Mouse (Mus musculus) gastrocnemius, postnatal 36 days (tissue): Measurements from ENCODE around the gene Dnm2. TPM values are rescaled to one million over a fixed set of nuclear protein-coding genes. Genes with fewer than 3 reads are reported as not detected.

Source experiments
- DNase-seq, 2 experiments: peaks; one replicate each; pipeline ENCODE4 v3.0.0; 2022
- intact Hi-C: fragments of 180-260 bp; cut with DNase I; formaldehyde crosslinking; loops from one replicate; pipeline ENCODE4 v1.15.1; 2025
- total RNA-seq, 2 experiments: library from RNA; stranded (reverse); gene quantifications; 2 replicates each; pipeline ENCODE4 v1.2.3; 2021

The Dnm2 gene
- total RNA-seq, 2 experiments from 2014 or later: 36.8 to 37.2 TPM

- intact Hi-C loops: loop anchor here (5.0 kb wide), 1 partner anchor 36 kb away; no protein-coding TSS in a partner anchor
- no peak for DNase-seq
Measured at GRCm38 (mm10) chr9:21426525-21426924, 1.8 kb downstream of the Dnm2 start.

GRCm38 (mm10) chr9:21427773-21428172 lies 3.1 kb downstream of the Dnm2 start:
- intact Hi-C loops: loop anchor here (5.0 kb wide), 1 partner anchor 35 kb away; no protein-coding TSS in a partner anchor
- DNase-seq: peak; percentile 50 to 62

GRCm38 (mm10) chr9:21428178-21428577 lies 3.5 kb downstream of the Dnm2 start:
- DNase-seq: no peak
- intact Hi-C loops: loop anchor here (5.0 kb wide), 1 partner anchor 34 kb away; no protein-coding TSS in a partner anchor

DNA sequence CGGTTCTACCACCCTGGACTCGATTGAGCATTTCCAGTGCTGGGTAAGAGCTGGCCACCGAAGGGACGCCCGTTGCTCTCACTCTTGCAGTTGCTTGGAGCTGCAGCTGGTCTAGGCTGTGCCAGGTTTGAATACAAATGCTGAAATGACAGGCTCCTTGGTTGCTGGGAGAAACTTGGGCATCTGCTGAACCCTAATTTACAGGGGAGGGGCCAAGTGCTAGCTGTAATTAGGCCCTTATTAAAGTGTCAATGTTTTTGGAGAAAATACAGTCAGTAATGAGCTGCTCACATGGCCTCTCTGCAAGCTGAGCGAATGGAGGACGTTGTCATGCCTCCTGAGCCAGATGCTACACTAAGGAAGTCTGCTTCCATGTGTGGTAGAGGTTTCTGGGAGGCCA lies 6.0 kb downstream of the Dnm2 start:
- intact Hi-C loops: no loop called here
- DNase-seq: no peak

DNA sequence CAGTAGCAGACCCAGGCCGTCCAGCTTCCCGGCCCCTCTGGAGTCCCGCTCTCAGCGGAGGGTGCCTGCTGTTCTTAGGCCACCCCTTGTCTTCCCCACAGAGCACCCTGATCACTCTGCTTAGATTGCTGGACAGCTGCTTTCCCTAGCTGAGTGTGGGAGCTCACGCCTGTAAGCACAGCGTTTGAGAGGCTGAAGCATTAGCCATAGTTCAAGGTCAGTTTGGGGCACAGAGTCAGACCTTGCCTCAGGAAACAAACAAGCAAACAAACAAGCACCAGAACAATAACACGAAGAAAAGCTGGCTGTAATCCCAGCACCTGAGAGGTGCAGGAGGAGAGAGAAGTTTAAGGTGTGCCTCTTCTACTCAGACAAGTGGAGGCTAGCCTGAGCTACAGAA lies 7.4 kb downstream of the Dnm2 start:
- no peak for DNase-seq
- intact Hi-C loops: no loop called here

DNA sequence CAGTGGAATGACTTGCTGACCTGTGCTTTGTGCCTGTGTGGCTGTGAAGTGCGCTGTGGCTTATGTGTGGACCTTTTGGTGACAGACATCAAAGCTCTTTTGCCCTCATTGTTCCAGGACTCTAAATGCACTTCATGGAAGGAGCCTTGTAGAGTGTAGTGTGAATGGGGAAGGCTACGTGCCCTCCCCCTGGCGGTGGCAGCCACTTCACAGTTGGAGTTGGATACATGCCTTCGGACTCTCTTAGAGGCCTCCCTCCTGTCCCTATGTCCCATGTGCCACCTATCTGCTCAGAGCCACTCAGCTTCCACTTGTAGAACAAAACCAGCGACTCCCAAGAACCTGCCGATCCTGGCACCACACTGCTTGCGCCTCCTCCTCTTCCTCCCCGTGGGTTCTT lies 9.1 kb downstream of the Dnm2 start:
- intact Hi-C loops: no loop called here
- DNase-seq: no peak

GRCm38 (mm10) chr9:21434410-21434809 lies 9.7 kb downstream of the Dnm2 start:
- intact Hi-C loops: no loop called here
- no peak for DNase-seq

- no peak for DNase-seq
- intact Hi-C loops: no loop called here
Measured at GRCm38 (mm10) chr9:21435777-21436635, 11.3 kb downstream of the Dnm2 start.

GRCm38 (mm10) chr9:21437577-21437976 lies 12.9 kb downstream of the Dnm2 start:
- intact Hi-C loops: no loop called here
- DNase-seq: no peak

- DNase-seq: peak in 1 of 2 experiments; percentile 57
- intact Hi-C loops: no loop called here
Measured at GRCm38 (mm10) chr9:21438219-21438618, 13.5 kb downstream of the Dnm2 start.

DNA sequence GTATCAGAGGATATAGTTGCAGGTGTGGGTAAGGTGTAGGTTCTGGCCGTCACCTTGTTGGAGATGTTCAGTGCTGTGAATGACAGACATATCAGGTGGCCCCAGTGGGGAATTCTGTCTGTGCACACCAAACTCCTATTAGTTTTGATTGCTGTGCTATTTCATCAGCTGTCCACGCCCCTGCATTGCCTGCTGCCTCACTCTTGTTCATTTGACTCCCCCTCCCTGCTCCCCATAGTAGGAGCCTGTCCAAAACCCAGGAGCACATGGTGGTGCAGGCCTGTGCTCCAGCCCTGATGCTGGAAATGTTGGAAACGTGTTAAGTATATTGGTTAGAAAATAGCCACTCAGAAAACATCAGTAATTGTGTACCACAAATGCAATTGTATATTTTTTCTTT lies 14.7 kb downstream of the Dnm2 start:
- intact Hi-C loops: no loop called here
- no peak for DNase-seq

DNA sequence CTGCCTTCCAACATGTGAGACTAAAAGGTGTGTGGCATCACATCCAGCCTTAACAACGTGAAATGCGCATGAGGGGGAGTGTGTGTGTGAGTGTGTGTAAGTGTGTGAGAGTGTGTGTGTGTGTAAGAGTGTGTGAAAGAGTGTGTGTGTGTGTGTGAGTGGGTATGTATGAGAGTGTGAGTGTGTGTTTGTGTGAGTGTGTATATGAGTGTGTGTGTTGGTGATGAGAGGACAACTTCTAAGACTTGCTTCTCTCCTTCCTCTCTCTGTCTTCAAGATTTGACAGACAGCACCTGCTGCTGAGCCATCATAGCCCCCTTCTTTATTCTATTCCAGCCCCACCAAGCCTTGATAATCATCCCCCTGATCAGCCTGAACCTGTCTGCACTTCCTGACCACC lies 15.2 kb downstream of the Dnm2 start:
- DNase-seq: no peak
- intact Hi-C loops: no loop called here

- no peak for DNase-seq
- intact Hi-C loops: no loop called here
Measured at GRCm38 (mm10) chr9:21440387-21440786, 15.7 kb downstream of the Dnm2 start.

- intact Hi-C loops: no loop called here
- no peak for DNase-seq
Measured at GRCm38 (mm10) chr9:21443853-21444252, 19.1 kb downstream of the Dnm2 start.

GRCm38 (mm10) chr9:21444574-21444973 lies 19.9 kb downstream of the Dnm2 start:
- intact Hi-C loops: no loop called here
- no peak for DNase-seq

GRCm38 (mm10) chr9:21445081-21445744 lies 20.5 kb downstream of the Dnm2 start:
- no peak for DNase-seq
- intact Hi-C loops: no loop called here

- DNase-seq: no peak
- intact Hi-C loops: no loop called here
Measured at GRCm38 (mm10) chr9:21447778-21448177, 23.1 kb downstream of the Dnm2 start.

GRCm38 (mm10) chr9:21449710-21450109 lies 25.0 kb downstream of the Dnm2 start:
- DNase-seq: no peak
- intact Hi-C loops: no loop called here

DNA sequence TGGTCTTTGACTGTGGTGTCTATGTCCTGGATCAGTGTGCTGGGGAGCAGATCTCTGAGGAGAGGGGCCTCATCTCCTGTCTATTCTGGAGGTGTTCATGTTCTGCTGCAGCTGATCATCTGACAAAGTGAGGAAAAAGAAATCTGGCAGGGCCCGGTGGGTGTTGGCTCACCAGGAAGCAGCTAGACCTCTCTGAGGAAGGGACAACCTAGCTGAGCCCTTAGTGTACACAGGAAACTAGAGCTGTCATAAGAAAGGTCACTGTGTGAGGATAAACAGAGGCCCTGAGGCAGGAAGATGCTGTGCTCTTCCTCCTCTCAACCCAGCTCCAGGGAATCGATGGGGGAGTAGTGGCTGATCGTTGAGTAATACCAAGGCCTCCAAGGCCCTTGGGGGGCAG lies 25.6 kb downstream of the Dnm2 start:
- intact Hi-C loops: no loop called here
- no peak for DNase-seq

GRCm38 (mm10) chr9:21451391-21451790 lies 26.7 kb downstream of the Dnm2 start:
- intact Hi-C loops: no loop called here
- DNase-seq: no peak

GRCm38 (mm10) chr9:21451870-21452269 lies 27.2 kb downstream of the Dnm2 start:
- DNase-seq: no peak
- intact Hi-C loops: no loop called here

DNA sequence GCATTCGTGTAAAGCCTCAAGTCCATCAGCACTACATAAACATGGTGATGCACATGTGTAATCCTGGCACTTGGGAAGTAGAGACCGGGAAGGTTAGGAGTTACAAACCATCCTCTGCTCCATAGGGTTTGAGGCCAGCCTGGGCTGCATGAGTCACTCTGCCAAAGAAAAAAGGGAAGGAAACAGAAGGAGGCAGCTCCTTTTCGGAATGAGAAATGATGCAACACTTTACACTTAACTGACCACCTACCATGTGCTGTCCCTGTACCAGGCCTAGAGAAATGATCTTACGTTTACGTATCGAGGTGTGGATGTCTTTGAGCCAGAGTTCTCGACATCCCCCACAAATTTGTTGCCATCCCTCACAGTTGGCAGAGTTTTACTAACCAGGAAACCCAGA lies 28.3 kb downstream of the Dnm2 start:
- no peak for DNase-seq
- intact Hi-C loops: no loop called here
